Mouse (Mus musculus) CD8-positive naive resting alpha-beta T cell, adult 2 months (primary cell): ENCODE data around the gene Ctcfl.
A peak's percentile ranks its signal among the peaks of the same experiment; 100 is the strongest.

Source experiments
- DNase-seq, 2 experiments: peaks; one replicate each; pipeline ENCODE4 v3.0.0; 2022; ENCODE audit warnings: low read depth in 2 of 2, low spot score in 2 of 2

Gene Ctcfl

GRCm38 (mm10) chr2:173084871-173085270 is 34.5 kb downstream of the Ctcfl start:
- DNase-seq, result no peak

GRCm38 (mm10) chr2:173083712-173084475 is 35.4 kb downstream of the Ctcfl start:
- DNase-seq, result peak; percentile 82 to 87

- DNase-seq, result peak in 1 of 2 experiments; percentile 39
Observed at GRCm38 (mm10) chr2:173083106-173083505, 36.2 kb downstream of the Ctcfl start.

GRCm38 (mm10) chr2:173082706-173083105 is 36.6 kb downstream of the Ctcfl start:
- DNase-seq, result peak in 1 of 2 experiments; percentile 45

GRCm38 (mm10) chr2:173080785-173081241 is 38.5 kb downstream of the Ctcfl start:
- DNase-seq, result peak; percentile 63 to 74

- DNase-seq, result no peak
Observed at GRCm38 (mm10) chr2:173079766-173080549, 39.4 kb downstream of the Ctcfl start.

GRCm38 (mm10) chr2:173076921-173077320 is 42.4 kb downstream of the Ctcfl start:
- DNase-seq, result no peak

- no peak for DNase-seq
Observed at GRCm38 (mm10) chr2:173073666-173074065, 45.7 kb downstream of the Ctcfl start.

GRCm38 (mm10) chr2:173072948-173073347 is 46.4 kb downstream of the Ctcfl start:
- DNase-seq, result no peak

- no peak for DNase-seq
Observed at GRCm38 (mm10) chr2:173064864-173065263, 54.5 kb downstream of the Ctcfl start.

GRCm38 (mm10) chr2:173063219-173063618 is 56.1 kb downstream of the Ctcfl start:
- no peak for DNase-seq

- DNase-seq, result no peak
Observed at GRCm38 (mm10) chr2:173061443-173062351, 57.6 kb downstream of the Ctcfl start.

- DNase-seq, result no peak
Observed at GRCm38 (mm10) chr2:173060450-173060849, 58.9 kb downstream of the Ctcfl start.

GRCm38 (mm10) chr2:173058263-173058662 is 61.1 kb downstream of the Ctcfl start:
- no peak for DNase-seq

- DNase-seq, result no peak
Observed at GRCm38 (mm10) chr2:173057623-173058022, 61.7 kb downstream of the Ctcfl start.

GRCm38 (mm10) chr2:173056882-173057315 is 62.4 kb downstream of the Ctcfl start:
- DNase-seq, result no peak

- DNase-seq, result peak in 1 of 2 experiments; percentile 37
Observed at GRCm38 (mm10) chr2:173056303-173056881, 62.9 kb downstream of the Ctcfl start.

GRCm38 (mm10) chr2:173053846-173054245 is 65.5 kb downstream of the Ctcfl start:
- peak; percentile 62 to 74 for DNase-seq

- DNase-seq, result no peak
Observed at GRCm38 (mm10) chr2:173052881-173053280, 66.4 kb downstream of the Ctcfl start.

GRCm38 (mm10) chr2:173050604-173051382 is 68.5 kb downstream of the Ctcfl start:
- DNase-seq, result no peak
